Mouse (Mus musculus) hindbrain, embryonic 15.5 days (tissue): ENCODE measurements around the gene Prss38. TPM values are rescaled to one million over a fixed set of nuclear protein-coding genes. Genes with fewer than 3 reads are reported as not detected.

Source experiments
- microRNA-seq: library from miRNA; unstranded; fragments of <30 nt; microRNA quantifications from one replicate; pipeline ENCODE4, GENCODE M21; 2016
- polyA plus RNA-seq: library from polyadenylated mRNA; unstranded; fragments of >200 nt; fragmentation: Nextera tagmentation; extraction: Ambion mirVana; gene quantifications from 2 replicates; pipeline ENCODE4 v1.2.1, GENCODE M21; 2015

The Prss38 gene
- polyA plus RNA-seq, 1 experiment from 2014 or later: not detected

Small RNA genes lying within 50 kb of the gene (microRNA-seq; reads per million reads assigned to microRNA genes)
- not detected for gene Gm24756

Other genes with a start within 250 kb of the Prss38 start
- gene Obscn, start 239.3 kb downstream of the Prss38 start, polyA plus RNA-seq: 0.34 and 0.45 TPM in 2 replicates
- gene Iba57, start 211.9 kb downstream of the Prss38 start, polyA plus RNA-seq: 7.1 and 7.5 TPM in 2 replicates
- gene Gjc2, start 192.4 kb downstream of the Prss38 start, polyA plus RNA-seq: 0.30 and 0.39 TPM in 2 replicates
- 245 and 247 TPM in 2 replicates for gene Guk1, start 183.4 kb downstream of the Prss38 start, polyA plus RNA-seq
- 93.3 and 103 TPM in 2 replicates for gene Mrpl55, start 173.2 kb downstream of the Prss38 start, polyA plus RNA-seq
- 27.7 and 28.6 TPM in 2 replicates for gene 2310033P09Rik, start 167.3 kb downstream of the Prss38 start, polyA plus RNA-seq
- gene Arf1, start 147.4 kb downstream of the Prss38 start, polyA plus RNA-seq: 620 and 653 TPM in 2 replicates
- gene Wnt3a, start 84.9 kb downstream of the Prss38 start, polyA plus RNA-seq: 0.94 and 1.5 TPM in 2 replicates
- 3.5 and 4.1 TPM in 2 replicates for gene Wnt9a, start 68.7 kb downstream of the Prss38 start, polyA plus RNA-seq
- gene Jmjd4, start 74.4 kb upstream of the Prss38 start, polyA plus RNA-seq: 18.2 and 18.8 TPM in 2 replicates
- gene Snap47, start 75.5 kb upstream of the Prss38 start, polyA plus RNA-seq: 534 and 558 TPM in 2 replicates
- gene Zfp867, start 96.8 kb upstream of the Prss38 start, polyA plus RNA-seq: 12.6 and 12.7 TPM in 2 replicates
- gene Zkscan17, start 151.1 kb upstream of the Prss38 start, polyA plus RNA-seq: 13.9 and 14.7 TPM in 2 replicates
- 0.23 and 0.25 TPM in 2 replicates for gene Nlrp3, start 165.9 kb upstream of the Prss38 start, polyA plus RNA-seq
- not detected in 2 replicates for gene Olfr222, start 200.6 kb upstream of the Prss38 start, polyA plus RNA-seq
- gene Olfr223, start 217.6 kb upstream of the Prss38 start, polyA plus RNA-seq: not detected in 2 replicates